Mouse (Mus musculus) stomach, postnatal 0 days (tissue): ENCODE data around the gene Egflam.

Source experiments
- CTCF ChIP-seq: IDR thresholded peaks from 2 replicates; pipeline ENCODE4 v1.5.1; 2016; ENCODE audit warnings: antibody characterized with exemption, low read depth, mild to moderate bottlenecking, moderate library complexity
- EP300 ChIP-seq: optimal IDR thresholded peaks from 2 replicates; pipeline ENCODE3; 2016; ENCODE audit warnings: antibody characterized with exemption

GRCm38 (mm10) chr15:7197652-7198445 is 200.3 kb downstream of the Egflam start:
- TF ChIP-seq EP300 (no peak), CTCF (no peak)
